Mouse (Mus musculus): ENCODE data around the gene AI464131.
A peak's percentile ranks its signal among the peaks of the same experiment; 100 is the strongest.

AI464131 gene

DNA sequence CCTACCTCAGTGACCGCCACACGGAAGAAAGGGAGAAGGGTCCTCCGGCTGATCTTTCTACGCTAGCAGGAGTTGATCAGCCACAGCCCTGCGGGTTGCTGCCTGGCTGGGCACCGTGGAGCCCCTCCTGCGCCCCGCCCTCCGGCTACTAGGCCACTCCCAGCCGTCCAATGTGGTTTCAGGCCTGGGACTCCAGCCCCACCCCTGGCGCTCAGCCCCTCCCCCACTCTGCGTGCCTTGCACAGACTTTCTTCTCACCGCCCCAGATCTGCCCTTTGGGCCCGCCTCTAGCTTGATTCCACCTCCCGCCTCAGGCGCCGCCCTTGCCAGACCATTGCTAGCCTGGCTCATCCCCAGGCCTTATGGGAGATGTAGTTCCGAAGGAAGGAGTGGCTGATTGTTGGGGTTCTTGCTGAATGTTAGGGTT lies at the start of gene AI464131:
AI464131 (minus strand) TSS at position 91 of the 427 bp plus-strand sequence.
- peak; percentile 98 for DNase-seq (ENCODE audit: low read depth)

DNA sequence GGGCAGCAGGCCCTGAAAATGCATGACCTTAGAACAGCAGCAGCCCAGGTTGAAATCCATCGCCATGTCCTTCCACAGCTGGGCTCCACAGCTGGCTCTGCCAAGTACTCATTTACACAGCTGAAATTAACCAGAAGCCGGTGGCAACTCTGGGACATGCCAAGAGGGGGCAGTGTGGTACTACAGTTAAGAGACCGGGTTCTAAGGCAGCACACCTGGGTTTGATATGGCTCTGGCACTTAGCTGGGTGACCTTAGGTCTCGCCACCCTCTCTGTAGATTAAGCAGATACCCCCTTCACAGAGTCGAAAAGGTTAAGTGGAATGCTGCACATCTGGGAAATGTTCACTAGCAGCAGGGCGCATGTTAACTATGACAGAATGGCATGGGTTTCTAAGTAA lies 49.7 kb upstream of the AI464131 start:
- DNase-seq (ENCODE audit: low read depth): peak; percentile 78

DNA sequence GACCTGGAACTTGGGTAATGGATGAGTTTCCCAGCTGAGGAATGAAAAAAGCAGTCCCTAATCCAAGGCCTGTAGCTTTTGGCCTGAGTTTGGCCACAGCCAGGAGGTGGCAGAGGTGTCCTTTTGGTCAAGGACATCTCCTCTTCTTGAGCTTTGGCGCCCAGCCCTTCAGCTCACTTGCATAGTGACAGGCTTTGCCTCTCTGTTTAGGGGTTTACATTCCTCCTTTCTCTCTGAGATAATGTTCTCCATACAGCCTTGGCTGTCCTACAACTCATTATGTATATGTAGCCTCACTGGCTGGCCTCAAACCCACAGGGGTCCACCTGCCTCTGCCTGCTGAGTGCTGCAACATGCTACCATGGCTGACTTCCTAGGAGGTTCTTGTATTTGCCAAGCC lies 44.2 kb upstream of the AI464131 start:
- DNase-seq (ENCODE audit: low read depth): no peak

DNA sequence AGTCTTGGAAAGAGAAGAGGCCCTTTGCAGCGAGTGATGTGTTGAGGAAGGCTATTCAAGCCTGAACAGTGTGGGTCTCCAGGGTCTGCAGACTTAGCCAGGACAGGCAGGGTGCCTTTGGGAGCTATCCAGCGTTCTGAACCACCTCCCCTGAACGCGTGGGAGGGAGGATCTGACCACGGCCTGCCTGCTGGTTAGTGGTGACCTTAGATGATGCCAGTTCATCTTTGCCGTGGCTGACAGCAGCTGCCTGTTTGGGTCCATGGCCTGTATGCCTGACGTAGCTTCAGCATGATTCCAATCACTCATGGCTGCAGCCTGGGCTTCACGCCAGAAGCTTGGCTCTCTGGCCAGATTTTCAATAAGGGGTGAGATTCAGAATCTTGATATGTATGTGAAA lies 43.1 kb upstream of the AI464131 start:
- peak; percentile 63 for DNase-seq (ENCODE audit: low read depth)

DNA sequence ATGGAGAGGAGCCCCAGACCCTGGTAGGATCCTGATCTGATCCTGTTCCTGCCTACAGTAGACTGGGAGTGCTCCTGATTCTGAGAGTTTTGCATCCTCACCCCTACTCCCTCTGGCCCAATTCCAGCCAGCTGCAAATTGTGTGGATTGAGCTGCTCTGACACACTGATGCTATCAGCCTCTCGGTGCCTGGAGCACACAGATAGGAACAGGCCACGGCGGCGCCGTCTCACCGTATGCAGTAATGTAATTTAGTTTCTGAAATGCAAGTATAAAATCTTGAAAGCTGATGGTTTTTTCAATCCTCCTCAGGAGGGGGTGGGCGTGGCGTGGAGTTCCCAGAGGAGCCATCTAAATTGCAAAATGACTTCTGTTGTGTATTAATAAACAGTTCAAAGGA lies 39.3 kb upstream of the AI464131 start:
- DNase-seq (ENCODE audit: low read depth): no peak

DNA sequence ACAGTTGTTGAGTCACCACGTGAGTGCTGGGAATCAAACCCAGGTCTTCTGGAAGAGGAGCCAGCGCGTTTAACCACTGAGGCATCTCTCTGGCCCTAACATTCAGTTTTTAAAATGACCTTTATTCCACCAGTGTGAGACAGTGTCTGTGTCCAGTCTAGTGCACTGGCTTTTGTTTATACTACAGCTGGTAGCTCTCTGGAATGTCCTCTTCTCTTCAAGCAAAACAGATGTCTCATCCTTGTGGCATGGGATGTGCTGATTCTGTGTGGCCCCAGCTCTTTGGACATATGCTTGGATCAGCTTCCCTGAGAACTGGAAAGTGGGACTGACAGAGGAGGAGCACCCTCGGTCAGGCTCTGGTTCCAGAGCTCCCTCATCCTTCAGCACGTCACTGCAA lies 32.0 kb upstream of the AI464131 start:
- no peak for DNase-seq (ENCODE audit: low read depth)

DNA sequence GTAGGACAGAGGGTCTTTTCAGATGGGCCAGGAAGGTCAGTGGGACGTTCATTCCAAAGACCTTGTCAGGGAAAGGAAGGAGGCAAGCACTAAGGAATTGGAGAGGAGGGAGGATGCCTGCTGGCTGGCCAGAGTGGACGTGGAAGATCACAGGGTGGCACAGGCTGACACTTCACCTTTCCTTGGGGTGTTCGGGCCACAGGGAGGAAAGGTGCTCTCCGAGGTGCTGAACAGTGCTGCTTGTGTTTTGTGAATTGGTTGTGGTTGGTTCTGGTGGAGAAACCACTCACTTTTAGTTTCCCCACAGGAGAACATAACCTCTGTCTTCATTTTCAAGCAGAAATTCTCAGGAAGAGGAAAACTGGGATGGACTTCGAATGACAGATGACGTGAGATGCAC lies 29.5 kb upstream of the AI464131 start:
- peak; percentile 58 for DNase-seq (ENCODE audit: low read depth)

DNA sequence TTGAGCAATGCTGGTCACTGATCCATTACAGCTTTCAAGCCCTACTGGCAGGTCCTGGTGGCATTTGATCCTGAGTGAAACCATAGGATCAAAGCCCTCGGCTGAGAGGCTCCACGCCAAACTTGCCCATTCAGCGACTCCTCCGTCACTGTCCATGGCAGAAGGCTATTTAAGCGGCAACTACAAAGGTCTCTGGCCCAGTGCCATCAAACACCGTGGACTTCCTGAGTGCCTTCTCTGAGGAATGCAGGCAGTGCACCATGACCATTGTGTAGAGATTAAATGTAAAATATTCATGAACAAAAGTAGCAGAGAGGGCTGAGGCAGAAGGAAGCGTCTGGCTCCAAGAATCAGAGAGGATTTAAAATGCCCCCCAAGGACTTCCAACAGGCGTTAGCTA lies 25.1 kb upstream of the AI464131 start:
- DNase-seq (ENCODE audit: low read depth): no peak

DNA sequence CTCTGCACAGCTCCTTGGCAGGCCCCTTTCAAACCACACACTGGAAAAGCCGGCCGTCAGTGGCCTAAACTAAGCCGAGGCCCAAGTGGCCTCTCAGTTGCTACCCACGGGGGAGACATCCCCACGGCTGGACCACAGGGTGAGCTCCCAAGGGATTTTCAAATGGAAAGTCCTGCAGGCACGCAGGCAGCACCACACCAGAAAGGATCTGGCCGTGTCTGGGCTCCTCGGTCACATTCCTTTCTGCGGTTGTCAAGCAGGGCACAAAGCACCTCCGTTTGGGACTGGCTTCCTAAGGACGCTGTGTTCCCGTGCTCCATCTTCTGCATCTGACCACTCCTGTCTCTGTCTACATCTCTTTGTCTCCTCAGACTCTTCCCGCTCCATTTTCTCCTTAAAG lies 24.2 kb upstream of the AI464131 start:
- DNase-seq (ENCODE audit: low read depth): no peak

DNA sequence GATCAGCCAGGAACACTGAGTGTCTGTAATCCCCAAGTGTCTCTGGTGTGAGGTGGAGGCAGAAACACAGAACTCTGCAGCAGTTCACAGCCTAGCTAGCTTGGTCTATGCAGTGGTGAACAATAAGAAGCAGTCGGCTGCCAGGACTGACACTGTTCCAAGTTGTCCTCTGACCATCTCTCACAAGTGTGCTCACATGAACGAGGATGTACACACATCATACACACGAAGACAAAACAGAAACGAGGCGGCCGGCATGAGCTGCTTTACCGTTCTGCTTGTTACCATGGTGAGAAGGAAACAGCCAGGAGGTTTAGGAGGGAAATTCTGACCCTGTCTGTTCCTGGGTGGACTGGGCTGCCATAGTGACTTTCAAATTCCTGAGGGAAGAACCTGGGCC lies 23.7 kb upstream of the AI464131 start:
- no peak for DNase-seq (ENCODE audit: low read depth)

DNA sequence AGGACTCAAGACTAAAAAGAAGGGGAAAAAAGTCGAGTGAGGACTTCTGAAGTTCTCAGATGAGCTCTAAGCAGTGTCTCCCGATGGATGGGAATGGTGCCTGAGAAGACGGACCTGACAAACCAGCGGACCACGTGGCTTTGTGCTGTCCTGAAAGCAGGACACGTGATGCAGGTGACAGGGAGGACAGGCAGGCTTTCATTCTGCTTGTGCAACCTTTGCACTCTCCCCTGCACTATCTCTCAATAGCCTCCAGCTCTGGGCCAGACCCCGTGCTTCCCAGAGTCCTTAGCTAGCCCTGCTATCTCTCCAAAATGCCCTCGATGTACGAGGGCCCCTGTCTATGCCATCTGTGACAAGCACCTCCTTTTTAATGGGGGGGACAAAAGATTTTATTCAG lies 22.0 kb upstream of the AI464131 start:
- DNase-seq (ENCODE audit: low read depth): no peak

DNA sequence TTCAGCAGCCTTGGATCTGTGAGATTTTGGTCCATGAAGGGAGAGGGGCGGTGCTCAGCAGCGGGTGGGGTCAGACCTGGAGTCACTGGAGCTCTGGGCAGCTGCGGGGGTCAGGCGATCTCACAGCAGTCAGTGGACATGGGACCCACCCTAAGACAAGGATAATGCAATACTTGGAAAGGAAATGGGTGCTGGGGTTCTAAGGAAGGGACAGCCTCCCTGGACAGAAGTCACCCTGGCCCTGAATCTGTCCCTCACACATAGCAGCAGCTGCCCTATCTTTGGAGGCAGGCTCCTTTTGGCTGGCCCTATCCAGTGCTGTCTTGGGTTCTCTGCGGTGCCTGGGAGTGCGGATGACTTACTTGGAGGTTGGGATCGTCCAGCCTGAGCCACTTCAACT lies 21.0 kb upstream of the AI464131 start:
- no peak for DNase-seq (ENCODE audit: low read depth)

DNA sequence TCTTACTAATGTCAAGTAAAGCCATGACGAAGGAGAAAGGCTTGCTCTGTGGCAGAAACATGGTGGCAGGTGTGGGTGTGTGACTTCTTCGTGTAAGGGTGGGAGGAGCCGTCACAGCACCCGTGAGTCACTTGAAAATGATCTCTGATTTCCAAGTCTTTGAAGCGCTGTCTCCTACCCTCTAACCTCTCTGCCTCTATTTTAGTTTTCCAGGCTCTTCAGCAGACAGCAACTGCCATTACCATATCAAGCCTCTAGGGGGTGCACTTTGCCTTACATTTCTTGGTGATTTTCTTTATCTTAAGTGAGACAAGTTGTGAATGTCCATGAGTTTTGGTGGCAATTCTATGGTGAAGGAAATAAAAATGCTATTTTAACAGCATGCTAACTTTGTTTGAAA lies 19.9 kb upstream of the AI464131 start:
- DNase-seq (ENCODE audit: low read depth): peak; percentile 71

DNA sequence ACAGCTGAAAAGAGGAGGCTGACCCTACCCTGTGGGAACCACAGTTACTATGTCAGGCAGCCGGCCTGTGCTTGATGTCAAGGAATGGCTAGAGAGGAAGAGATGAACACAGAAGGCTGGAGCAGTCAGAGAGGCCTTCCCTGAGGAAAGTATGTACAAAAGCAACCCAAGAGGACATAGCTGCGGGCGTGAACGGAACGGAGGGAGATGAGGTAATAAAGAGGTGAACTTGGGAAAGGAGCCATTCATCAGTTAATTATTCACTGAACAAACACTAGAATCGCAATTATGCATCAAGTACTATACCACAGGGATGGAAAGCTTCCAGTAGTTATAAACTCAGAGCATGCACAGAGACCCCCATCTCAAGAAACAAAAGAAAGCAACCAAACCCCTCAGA lies 19.3 kb upstream of the AI464131 start:
- no peak for DNase-seq (ENCODE audit: low read depth)

DNA sequence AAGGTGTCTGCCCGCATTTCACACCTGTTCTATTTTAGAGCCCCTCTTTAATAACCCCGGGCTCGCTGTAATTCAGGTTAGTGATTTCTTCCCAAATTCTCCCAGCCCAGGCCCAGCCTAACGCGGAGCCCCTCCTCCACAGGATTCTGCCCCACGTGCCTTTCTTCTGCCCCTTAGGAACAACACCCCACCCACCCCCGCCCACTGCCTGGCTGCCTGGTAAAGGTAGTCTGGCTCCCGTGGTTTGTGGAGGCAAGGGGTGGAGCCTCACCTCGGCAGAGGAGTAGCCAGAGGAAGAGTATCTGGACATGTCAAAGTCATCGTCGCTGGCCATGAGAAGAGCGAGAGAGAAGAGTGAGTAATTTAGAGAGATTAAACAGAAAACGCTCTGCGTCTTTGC lies 17.8 kb upstream of the AI464131 start:
- DNase-seq (ENCODE audit: low read depth): no peak

DNA sequence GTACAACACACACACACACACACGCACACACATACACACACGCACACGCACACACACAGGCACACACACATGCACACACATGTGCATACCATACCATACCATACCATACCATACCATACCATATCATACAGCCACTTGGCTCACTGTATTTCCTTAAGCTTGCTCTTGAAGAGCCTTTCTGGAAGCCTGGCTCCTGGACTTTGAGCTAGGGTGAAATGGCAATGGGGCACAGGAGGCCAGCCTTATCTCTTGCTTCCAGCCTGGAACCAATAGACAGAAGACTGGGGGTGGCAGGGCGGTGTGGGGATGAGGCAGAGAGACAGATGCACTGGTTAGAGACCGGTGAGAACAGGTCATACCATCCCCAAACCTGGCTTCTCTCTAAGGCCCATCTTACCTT lies 16.3 kb upstream of the AI464131 start:
- DNase-seq (ENCODE audit: low read depth): no peak

DNA sequence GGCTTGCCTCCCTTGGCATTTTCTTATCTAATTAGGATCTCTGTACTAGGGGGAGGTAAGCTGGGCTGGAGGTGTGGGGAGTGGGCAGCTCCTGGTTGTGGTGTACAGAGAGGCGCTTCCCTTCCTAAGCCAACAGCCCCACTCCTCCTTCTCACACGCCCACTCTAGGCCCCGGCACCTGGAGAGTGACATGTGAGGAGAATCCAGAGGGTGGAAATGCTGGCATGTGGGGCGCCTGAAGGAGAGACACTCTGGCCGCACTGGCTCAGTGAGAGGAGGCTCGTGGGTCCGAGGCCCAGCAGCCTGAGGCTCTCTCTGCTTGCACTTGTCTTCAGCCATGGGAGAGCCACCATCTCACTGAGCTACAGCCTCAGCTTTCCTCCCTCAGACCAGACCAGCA lies 15.5 kb upstream of the AI464131 start:
- no peak for DNase-seq (ENCODE audit: low read depth)

DNA sequence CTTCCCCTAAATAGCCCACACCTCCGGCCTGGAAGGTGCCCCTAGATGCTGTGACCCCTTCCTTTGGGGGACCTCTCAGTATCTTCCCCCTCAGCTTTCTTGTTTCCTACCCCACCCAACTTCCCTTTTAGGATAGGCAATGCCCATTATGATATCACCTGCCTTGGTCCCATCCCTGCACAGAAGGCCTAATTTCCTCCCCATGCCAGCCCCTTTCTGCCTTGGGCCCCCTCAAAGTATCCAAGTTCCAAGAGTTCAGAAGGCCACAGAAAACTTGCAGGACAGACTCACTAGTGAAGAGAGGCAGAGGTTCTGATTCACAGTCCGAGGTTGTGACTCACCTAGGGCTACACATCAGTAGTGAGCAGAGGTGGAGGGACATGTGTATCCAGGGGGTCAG lies 14.4 kb upstream of the AI464131 start, which contains the start of gene 1110017D15Rik:
1110017D15Rik (minus strand) TSS at position 101 of the 400 bp plus-strand sequence.
- no peak for DNase-seq (ENCODE audit: low read depth)

DNA sequence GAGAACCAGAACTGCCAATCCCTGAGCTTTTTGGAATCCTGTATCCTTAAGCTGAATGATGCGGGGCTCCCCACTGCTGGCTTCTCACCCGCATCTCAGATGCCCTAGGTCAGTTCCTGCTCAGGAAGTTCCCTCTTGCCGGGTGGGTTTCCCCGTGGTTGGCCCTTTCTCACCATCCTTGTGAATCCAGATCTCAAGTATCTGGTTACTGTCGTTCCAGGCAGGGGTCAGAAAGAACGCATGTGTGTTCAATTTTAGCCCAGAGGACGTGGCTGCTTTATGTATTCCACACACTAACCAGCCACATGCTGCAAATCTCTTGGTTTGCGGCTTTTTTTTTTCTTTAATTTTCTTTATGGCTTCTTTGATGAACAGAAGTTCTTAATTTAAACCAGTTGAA lies 10.8 kb upstream of the AI464131 start:
- no peak for DNase-seq (ENCODE audit: low read depth)

DNA sequence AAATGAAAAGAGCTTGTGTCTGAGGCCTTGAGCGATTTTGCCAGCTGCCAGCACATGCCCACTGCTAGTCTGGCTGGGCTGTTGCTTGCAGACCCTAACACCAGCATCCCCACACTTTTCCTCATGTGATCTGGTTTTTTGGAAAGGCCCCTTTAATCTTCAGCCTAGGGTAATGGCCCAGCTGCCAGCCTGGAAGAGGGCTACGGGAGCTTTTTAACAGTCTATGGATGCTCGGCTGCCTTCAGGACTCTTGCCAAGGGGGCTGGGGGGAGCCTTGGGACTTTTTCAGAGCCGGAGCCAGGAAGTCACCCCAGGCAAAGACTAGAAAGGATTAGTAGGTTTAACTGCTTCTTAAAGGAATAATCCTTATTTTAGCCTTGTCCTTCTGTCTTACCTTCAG lies 10.4 kb upstream of the AI464131 start:
- no peak for DNase-seq (ENCODE audit: low read depth)

DNA sequence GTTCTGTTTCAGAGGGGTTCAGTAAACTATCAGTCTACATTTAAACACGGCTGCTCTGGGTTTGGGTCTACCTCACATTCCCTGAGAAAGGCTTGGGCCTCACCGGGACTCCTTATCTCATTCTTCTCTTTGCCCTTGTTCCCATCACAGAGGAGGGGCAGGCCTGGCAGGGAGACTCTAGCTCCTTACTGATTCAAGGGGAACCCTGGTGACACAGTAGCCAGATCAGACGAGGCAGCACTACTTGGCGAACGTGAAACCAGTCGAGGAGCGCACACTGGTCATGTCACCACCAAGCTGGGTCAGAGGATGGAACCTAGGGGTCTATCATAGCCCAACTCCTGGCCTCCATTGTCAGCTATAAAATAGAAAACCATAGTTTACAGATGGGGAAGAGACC lies 5.1 kb upstream of the AI464131 start:
- no peak for DNase-seq (ENCODE audit: low read depth)

DNA sequence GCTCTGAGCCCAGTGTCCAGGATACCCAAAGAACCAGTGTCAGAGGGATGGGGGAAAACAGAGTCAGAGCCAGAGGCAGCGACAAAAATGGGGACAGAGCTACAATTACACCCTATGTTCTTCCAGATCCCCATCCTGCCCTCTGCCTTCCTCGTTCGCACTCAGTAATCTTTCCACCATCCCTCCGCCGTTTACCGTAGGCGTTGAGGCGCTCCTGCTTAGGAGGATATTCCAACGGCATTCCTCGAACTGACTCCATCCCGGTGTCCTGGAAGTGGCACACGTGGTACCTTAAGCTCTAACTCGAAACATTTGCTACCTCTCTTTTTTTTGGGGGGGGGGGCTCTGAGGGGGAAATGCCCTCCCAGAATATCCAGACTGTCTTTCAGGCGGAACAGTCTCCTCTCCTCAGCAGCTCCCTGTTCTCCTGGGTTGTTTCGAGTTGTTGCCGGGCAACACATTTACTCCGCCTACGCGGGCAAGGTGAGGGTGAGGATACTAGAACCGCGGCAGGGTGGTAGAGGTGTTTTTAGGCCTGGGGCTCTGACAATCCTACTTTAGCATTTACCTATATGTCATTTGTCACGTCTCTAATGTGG lies 4.5 kb upstream of the AI464131 start:
- no peak for DNase-seq (ENCODE audit: low read depth)

DNA sequence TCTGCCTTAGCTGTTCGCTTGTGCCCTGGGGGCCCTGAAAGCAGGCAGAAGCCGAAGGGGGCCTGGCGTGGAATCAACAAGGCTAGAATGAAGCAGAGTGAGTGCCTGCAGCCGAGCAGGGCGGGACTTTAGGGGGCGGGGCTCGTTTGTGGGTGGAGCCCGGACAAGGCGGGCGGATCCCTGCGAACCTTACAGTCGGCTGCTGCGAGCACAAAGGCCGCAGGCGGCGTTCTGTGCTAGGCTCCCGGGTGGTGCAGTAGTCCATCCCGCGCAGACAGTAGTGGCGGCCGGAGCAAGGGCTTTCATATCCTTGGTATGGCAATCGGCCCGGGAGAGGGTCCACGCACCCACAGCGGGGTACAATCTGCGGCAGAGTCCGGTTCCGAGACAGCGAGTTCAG lies 4.0 kb upstream of the AI464131 start:
- peak; percentile 77 for DNase-seq (ENCODE audit: low read depth)

DNA sequence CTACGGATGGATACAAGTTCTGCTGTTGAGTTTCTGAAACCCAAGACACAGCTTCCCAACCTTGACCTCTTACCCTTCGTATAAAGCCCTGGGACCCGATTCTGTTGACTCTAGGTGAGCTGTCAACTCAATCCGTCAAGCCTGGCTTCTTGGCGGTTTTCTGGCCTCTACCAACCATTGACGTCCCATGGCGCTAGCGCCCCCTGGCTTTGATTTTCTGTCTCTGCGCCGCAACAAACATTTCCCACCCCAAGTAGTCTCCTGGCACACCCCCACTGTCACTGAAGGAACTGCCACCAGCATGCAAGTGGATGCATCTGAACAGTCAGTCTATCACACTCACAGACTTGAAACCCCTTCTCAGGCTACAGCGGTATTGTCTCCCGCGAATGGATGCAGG lies 3.3 kb upstream of the AI464131 start:
- DNase-seq (ENCODE audit: low read depth): peak; percentile 33

DNA sequence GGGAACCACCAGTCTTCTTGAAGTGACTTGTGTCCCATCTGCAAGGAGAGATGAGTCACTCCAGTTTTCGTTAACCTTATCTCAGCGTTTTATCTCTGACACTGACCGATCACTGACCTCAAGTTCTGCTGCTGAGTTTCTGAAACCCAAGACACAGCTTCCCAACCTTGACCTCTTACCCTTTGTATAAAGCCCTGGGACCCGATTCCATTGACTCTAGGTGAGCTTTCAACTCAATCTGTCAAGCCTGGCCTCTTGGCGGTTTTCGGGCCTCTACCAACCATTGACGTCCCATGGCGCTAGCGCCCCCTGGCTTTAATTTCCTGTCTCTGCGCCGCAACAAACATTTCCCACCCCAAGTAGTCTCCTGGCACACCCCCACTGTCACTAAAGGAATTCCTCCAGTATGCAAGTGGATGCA lies 2.3 kb upstream of the AI464131 start:
- DNase-seq (ENCODE audit: low read depth): no peak
